Mouse (Mus musculus) frontal cortex, adult (tissue): ENCODE measurements around the gene Agap1.

Experiments
- ATAC-seq: cut with Nextera tagmentation; 2 replicates; pipeline ENCODE4 v1.9.2; 2017; ENCODE audit warnings: mild to moderate bottlenecking, moderate library complexity, mixed read lengths; ENCODE audit not compliant: low TSS enrichment

Agap1 gene

GRCm38 (mm10) chr1:89576985-89577384, 122.4 kb downstream of the Agap1 start:
- peak; percentile 72 for ATAC-seq

GRCm38 (mm10) chr1:89580031-89580998, 125.7 kb downstream of the Agap1 start:
- ATAC-seq: peak; percentile 47

GRCm38 (mm10) chr1:89580999-89581765, 126.6 kb downstream of the Agap1 start:
- ATAC-seq: peak; percentile 15; the same call in 1 of the 2 replicates

- ATAC-seq: no peak
These were observed 127.1 kb downstream of the Agap1 start for GRCm38 (mm10) chr1:89581766-89582125.

- no peak for ATAC-seq
These were observed 128.8 kb downstream of the Agap1 start for GRCm38 (mm10) chr1:89583369-89583768.

- ATAC-seq: peak; percentile 21; the same call in 1 of the 2 replicates
These were observed 132.5 kb downstream of the Agap1 start for GRCm38 (mm10) chr1:89586991-89587683.

- peak; percentile 92 for ATAC-seq
These were observed 133.5 kb downstream of the Agap1 start for GRCm38 (mm10) chr1:89588154-89588553.

GRCm38 (mm10) chr1:89590994-89591393, 136.4 kb downstream of the Agap1 start:
- ATAC-seq: 0 out of 2 replicates have a peak, but pooled peaks have one; percentile 4

GRCm38 (mm10) chr1:89593219-89593618, 138.6 kb downstream of the Agap1 start:
- no peak for ATAC-seq

- peak; percentile 69 for ATAC-seq
These were observed 140.4 kb downstream of the Agap1 start for GRCm38 (mm10) chr1:89594999-89595398.

- ATAC-seq: peak; percentile 2; the same call in 1 of the 2 replicates
These were observed 140.8 kb downstream of the Agap1 start for GRCm38 (mm10) chr1:89595421-89595820.

- ATAC-seq: no peak
These were observed 141.6 kb downstream of the Agap1 start for GRCm38 (mm10) chr1:89596223-89596622.

- 0 out of 2 replicates have a peak, but pooled peaks have one; percentile 22 for ATAC-seq
These were observed 144.3 kb downstream of the Agap1 start for GRCm38 (mm10) chr1:89598906-89599305.

- ATAC-seq: peak; percentile 42
These were observed 145.6 kb downstream of the Agap1 start for GRCm38 (mm10) chr1:89599983-89600741.

GRCm38 (mm10) chr1:89601349-89601748, 146.7 kb downstream of the Agap1 start:
- ATAC-seq: no peak

- peak; percentile 18; the same call in 1 of the 2 replicates for ATAC-seq
These were observed 148.3 kb downstream of the Agap1 start for GRCm38 (mm10) chr1:89602879-89603278.

- ATAC-seq: peak; percentile 65
These were observed 152.0 kb downstream of the Agap1 start for GRCm38 (mm10) chr1:89606612-89607011.

GRCm38 (mm10) chr1:89608766-89609165, 154.2 kb downstream of the Agap1 start:
- ATAC-seq: no peak

GRCm38 (mm10) chr1:89609964-89610363, 155.4 kb downstream of the Agap1 start:
- no peak for ATAC-seq

- peak; percentile 35; the same call in 1 of the 2 replicates for ATAC-seq
These were observed 156.9 kb downstream of the Agap1 start for GRCm38 (mm10) chr1:89611521-89611920.
